Comparison of ENCODE assay signal across 24 mouse cellular contexts in genomic region chr7:100578794-100579193, GRCm38 (mm10). TPM values are rescaled to one million over a fixed set of nuclear protein-coding genes. Genes with fewer than 3 reads are reported as not detected.
DNase-seq lines count a peak whose midpoint lies in the region; ATAC-seq lines count a peak whose summit lies in the region.
"Had no signal": no experiment of that assay in that cellular context is flagged by ENCODE, and none has a peak within 500 bp of the region (broad histone marks: within the 10 kb centered on the region; RNA-seq: fewer than 3 reads in every experiment).

No protein-coding gene starts in this region.

- 59% methylated on average over 2 of the region's 2 CpGs for WGBS in hindbrain, embryonic 16.5 days
- WGBS in hindbrain, embryonic 10.5 days, result 70% methylated on average over 2 of the region's 2 CpGs

- no peak overlapping the region for H3K4me2 ChIP-seq in hindbrain, embryonic 16.5 days (ENCODE audit: low read length)
- H3K4me2 ChIP-seq: neural tube, embryonic 13.5 days had no signal

- H3K36me3 ChIP-seq in hindbrain, embryonic 16.5 days (ENCODE audit: control insufficient read depth, insufficient read depth, low read length), result peaks cover under 1% of the 10 kb centered on the region; the same call in 1 of the 2 replicates
- H3K36me3 ChIP-seq in hindbrain, embryonic 10.5 days, result no peaks in the 10 kb centered on the region
- H3K36me3 ChIP-seq: embryonic facial prominence, embryonic 10.5 days; neural tube, embryonic 13.5 days had no signal

- H3K9ac ChIP-seq in hindbrain, embryonic 16.5 days (ENCODE audit: low read depth, low read length), result no peak overlapping the region
- H3K9ac ChIP-seq: liver, embryonic 14.5 days; neural tube, embryonic 13.5 days had no signal

- intact Hi-C loops in left cerebral cortex, postnatal 4 days (cut with DNase I), result no loop called here

- no peak overlapping the region for H3K27ac ChIP-seq in hindbrain, embryonic 16.5 days (ENCODE audit: low read depth, low read length)
- H3K27ac ChIP-seq in hindbrain, embryonic 10.5 days, result no peak overlapping the region
- H3K27ac ChIP-seq: embryonic facial prominence, embryonic 10.5 days; kidney, postnatal 0 days; liver, embryonic 14.5 days; neural tube, embryonic 13.5 days had no signal

- H3K4me3 ChIP-seq in hindbrain, embryonic 16.5 days (ENCODE audit: low read length), result no peak overlapping the region
- H3K4me3 ChIP-seq in hindbrain, embryonic 10.5 days, result no peak overlapping the region
- H3K4me3 ChIP-seq: embryonic facial prominence, embryonic 10.5 days; neural tube, embryonic 13.5 days had no signal

- H3K27me3 ChIP-seq in hindbrain, embryonic 16.5 days (replicated peaks; ENCODE audit: control insufficient read depth, insufficient read depth, low read length), result no peaks in the 10 kb centered on the region
- no peaks in the 10 kb centered on the region for H3K27me3 ChIP-seq in hindbrain, embryonic 10.5 days (ENCODE audit: insufficient read depth, poor library complexity, severe bottlenecking)
- H3K27me3 ChIP-seq: neural tube, embryonic 13.5 days had no signal

- DNase-seq in hindbrain, embryonic 10.5 days (ENCODE audit: low spot score), result no peak
- peak; percentile 30 to 42 for DNase-seq in left cerebral cortex, adult 9 months (ENCODE audit: low spot score in 2 of 2)
- DNase-seq in left cerebral cortex, postnatal 4 days, result no peak
- peak; percentile 37 to 42 for DNase-seq in right cerebral cortex, adult 2 months (ENCODE audit: low spot score in 2 of 2)
- DNase-seq in right cerebral cortex, postnatal 10 days (ENCODE audit: low spot score in 2 of 2), result no peak
- peak; percentile 76 for DNase-seq in telencephalon, adult 2 months (ENCODE audit: low read depth, low spot score)
- no peak for DNase-seq in spleen, postnatal 36 days (ENCODE audit: low spot score in 2 of 2)
- DNase-seq: adrenal gland, postnatal 10 days; cerebellum, adult 9-10 months; heart, postnatal 4 days; kidney, adult 2 months; lung, postnatal 4 days; midbrain, embryonic 14.5 days; right cerebral cortex, postnatal 25 days; spleen, adult 18-20 months; thymus, postnatal 14 days had no signal

- ATAC-seq in hindbrain, embryonic 16.5 days, result peak; percentile 49; the same call in 1 of the 2 replicates
- ATAC-seq: activated CD4-positive, CD25-positive, alpha-beta regulatory T cell, adult 4 months; forebrain, embryonic 16.5 days; inflammation-experienced regulatory T-cells, adult 6 months had no signal

- H3K9me3 ChIP-seq in hindbrain, embryonic 16.5 days (ENCODE audit: control insufficient read depth, low read length), result no peaks in the 10 kb centered on the region
- H3K9me3 ChIP-seq in hindbrain, embryonic 10.5 days, result no peaks in the 10 kb centered on the region
- H3K9me3 ChIP-seq: embryonic facial prominence, embryonic 10.5 days; neural tube, embryonic 13.5 days had no signal

- H3K4me1 ChIP-seq in hindbrain, embryonic 16.5 days (ENCODE audit: control insufficient read depth, insufficient read depth, low read depth, low read length), result peaks cover 5% of the 10 kb centered on the region
- H3K4me1 ChIP-seq in hindbrain, embryonic 10.5 days (replicated peaks), result peaks cover 6% of the 10 kb centered on the region

RNA-seq across cellular contexts. Expression of gene Rab6a, which starts 28.4 kb away (rescaled TPM):
- 276 and 294 TPM in 2 replicates for polyA plus RNA-seq in hindbrain, embryonic 16.5 days (2015; fragmentation: Nextera tagmentation; extraction: Ambion mirVana)
- polyA plus RNA-seq in hindbrain, embryonic 10.5 days (2016; fragmentation: Nextera tagmentation; extraction: Ambion mirVana), result 111 and 117 TPM in 2 replicates
- 100 to 1,000 TPM; 298 to 307 TPM for total RNA-seq in left cerebral cortex, postnatal 4 days (2021)

RNA-seq across cellular contexts. Expression of gene Mrpl48, which starts 29.3 kb away (rescaled TPM):
- polyA plus RNA-seq in hindbrain, embryonic 16.5 days (2015; fragmentation: Nextera tagmentation; extraction: Ambion mirVana), result 85.2 and 90.5 TPM in 2 replicates
- 57.9 and 66.6 TPM in 2 replicates for polyA plus RNA-seq in hindbrain, embryonic 10.5 days (2016; fragmentation: Nextera tagmentation; extraction: Ambion mirVana)
- total RNA-seq in left cerebral cortex, postnatal 4 days (2021), result 10 to 100 TPM; 44.9 to 47.4 TPM

RNA-seq across cellular contexts. Expression of gene Coa4, which starts 41.9 kb away (rescaled TPM):
- 14.1 and 17.3 TPM in 2 replicates for polyA plus RNA-seq in hindbrain, embryonic 16.5 days (2015; fragmentation: Nextera tagmentation; extraction: Ambion mirVana)
- 20.4 and 23.3 TPM in 2 replicates for polyA plus RNA-seq in hindbrain, embryonic 10.5 days (2016; fragmentation: Nextera tagmentation; extraction: Ambion mirVana)
- 1 to 10 TPM; 8.9 to 9.0 TPM for total RNA-seq in left cerebral cortex, postnatal 4 days (2021)

Comparison
In these comparisons a context has a peak if more than half of its experiments do, and no peak if none do; other contexts are left out.
1. DNase-seq: peak in left cerebral cortex, adult 9 months (2 of 2), right cerebral cortex, adult 2 months (2 of 2) and telencephalon, adult 2 months (single experiment); none in hindbrain, embryonic 10.5 days (single experiment), left cerebral cortex, postnatal 4 days (single experiment), right cerebral cortex, postnatal 10 days (0 of 2) and spleen, postnatal 36 days (0 of 2).